Mouse (Mus musculus) G1E-ER4 (cell line): ENCODE measurements at regions not wholly inside any gene's neighbourhood (a gene's known extent, or its start where the extent isn't known, plus 50 kb on each side); places are given as distances from the start of the nearest gene placed in this dataset.

Experiments
- GATA1 ChIP-seq: IDR thresholded peaks from one replicate; pipeline ENCODE4 v1.8.0; 2012; ENCODE audit warnings: low read length, inconsistent platforms

DNA sequence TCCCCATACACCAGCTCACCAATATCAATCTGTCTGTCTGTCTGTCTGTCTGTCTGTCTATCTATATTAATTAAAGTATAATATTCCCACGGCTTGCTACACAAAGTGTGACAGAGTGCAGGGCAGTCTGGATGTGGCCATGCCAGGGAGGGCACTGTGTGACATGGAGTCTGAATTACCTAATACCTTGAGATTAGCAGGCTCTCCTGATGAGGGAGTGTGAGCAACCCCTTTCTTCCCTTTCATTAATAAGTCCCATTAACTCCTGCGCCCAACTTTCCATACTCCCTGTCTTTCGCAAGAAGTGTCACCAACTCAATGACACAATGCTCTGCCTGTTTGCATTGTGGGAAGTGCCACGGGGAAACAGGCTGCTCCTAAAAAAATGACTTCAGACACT lies 177.9 kb upstream of the Runx1 start:
- no peak for TF ChIP-seq GATA1

DNA sequence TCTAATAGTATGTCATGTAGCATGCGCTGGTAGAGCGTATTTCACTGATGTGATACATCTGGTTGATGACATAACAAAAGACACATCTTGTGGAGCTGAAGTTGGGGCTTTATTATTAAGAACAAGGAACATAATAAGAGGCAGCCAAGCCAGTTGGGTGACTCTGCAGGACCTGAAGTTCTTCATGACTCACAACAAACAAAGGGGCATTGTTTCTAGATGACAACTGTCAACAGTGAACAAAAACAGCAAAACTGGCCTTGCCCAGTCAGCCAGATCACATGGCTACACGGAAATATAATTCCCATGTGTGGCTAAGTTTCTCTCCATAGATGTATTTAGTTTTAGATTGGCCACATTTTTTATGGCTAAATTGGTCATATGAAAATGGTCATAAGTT lies 172.7 kb upstream of the Runx1 start:
- no peak for TF ChIP-seq GATA1

DNA sequence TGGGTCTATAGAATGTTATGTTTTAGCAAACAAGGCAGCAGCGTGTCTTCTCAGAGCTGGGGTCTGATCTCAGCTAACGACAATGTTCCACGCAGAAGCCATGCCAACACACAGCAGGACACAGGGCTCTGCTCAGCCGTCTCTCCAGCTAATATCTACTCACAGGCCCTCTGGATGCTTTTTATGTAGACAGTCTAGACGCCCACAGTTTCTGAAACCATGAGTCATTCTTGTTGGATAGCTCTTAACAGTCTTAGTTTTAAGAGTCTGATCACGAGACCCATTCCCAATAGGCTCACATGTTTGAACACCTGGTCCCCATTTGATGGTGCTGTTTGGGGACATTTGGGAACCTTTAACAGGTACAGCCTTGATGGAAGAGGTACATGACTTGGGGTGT lies 171.7 kb upstream of the Runx1 start:
- no peak for TF ChIP-seq GATA1

DNA sequence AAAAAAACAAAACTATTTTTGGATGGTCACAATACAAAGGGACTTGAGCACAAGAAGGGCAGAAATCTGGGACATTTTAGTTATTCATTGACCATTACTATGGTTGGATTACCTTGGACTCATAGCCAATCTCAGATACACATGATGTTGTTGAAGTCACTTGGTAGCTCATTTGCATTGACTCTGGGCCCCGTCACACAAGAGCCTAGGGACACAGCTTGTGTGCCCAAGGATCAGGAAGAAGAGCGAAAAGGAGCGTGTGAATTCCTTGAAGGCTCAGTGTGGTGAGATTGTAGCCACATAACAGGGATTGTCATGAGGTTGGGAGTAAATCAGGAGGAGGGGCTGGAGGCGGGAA lies 170.0 kb upstream of the Runx1 start:
- TF ChIP-seq GATA1 = no peak

DNA sequence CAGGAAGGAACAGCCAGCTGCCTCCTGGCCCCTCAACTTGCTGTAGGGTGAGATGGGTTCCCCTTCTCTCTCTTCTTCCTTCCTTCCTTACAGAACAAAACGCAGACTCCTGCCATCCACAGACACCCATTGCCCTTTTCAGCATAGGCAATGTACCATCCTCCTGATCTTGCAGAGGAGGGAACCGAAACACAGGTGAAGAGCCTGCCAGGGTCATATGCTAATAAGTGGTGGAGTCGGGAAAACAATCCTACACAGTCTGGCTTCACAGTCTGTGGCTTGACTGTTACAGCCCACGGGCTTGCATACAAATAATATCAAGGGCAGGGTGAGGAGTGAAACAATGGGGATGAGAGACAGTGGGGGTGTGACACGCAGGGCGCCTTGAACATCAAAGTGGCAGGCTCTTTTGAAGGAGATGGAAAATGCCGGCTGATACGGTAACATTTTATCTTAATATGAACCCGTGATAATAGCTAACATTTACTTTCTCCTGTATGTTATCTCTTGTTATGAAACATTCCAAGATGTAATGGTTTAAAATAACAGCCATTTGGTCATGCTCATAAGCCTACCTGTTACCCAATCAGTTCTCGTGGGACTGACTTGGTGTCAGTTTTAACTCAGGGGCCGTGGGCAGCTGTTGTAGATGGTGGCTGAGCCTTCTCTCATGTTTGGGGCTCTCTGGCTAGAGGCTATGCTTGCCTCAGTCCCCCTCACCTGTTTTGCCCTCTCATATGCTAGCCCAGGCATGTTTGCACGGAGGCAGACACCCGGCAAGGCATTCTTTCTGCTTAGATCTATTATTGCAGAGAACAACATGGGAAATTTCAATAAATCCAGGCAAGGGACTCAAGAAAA lies 169.4 kb upstream of the Runx1 start:
- TF ChIP-seq GATA1 = no peak

DNA sequence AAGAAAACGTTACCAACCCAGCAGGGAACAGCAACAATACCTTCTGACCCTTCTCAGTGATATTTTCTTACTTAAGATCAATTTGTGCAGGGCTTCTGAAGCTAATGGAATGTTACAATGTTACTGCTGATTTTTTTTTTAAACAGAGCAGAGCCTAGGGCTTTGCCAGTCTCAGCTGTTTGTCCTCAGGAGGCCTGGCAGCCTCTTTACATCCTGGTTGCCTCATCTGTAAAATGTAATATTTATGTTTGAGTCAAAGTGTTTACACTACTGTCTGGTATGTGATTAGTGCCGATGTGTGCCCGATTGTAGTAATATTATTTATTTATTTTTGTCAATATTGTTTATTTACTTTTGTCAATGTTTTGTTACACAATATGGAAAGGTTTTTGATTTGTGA lies 166.9 kb upstream of the Runx1 start:
- TF ChIP-seq GATA1 = no peak

DNA sequence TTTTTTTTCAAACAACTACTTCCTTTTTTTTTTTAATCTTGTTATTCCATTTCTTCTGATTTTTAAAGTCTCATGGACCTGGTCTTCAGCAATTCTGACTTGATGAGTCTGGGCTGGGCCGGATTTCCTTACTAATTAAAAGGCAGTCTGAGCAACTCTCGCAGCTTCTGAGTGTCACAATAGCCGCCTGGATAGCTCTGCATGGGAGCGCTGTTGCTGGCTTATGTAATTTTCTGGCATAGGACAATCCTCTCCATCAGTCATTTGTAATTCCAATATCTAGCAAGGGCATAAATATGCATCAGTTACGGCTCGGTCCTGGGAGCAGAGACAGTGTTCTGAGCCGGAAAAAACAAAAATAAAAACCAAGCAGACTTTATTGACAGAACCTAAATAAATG lies 165.5 kb upstream of the Runx1 start:
- no peak for TF ChIP-seq GATA1

DNA sequence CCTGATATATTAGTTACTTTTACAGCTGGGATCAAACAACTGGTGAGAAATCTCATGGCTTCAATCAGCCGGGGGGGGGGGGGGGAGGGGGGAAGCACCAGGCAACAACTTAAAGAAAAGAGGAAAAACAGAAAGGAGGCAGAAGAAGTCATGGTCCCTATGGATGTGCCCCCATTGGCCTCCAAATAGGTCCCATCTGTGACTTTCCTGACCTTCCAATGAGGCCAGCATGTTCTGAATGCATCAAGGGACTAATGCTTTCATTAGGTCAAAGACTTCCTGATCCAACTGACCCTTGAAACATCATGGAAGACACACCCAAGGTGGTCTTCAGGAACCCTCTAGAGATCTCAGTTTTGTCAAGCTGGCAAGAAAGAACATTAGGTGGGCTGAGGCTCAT lies 162.5 kb upstream of the Runx1 start:
- no peak for TF ChIP-seq GATA1

DNA sequence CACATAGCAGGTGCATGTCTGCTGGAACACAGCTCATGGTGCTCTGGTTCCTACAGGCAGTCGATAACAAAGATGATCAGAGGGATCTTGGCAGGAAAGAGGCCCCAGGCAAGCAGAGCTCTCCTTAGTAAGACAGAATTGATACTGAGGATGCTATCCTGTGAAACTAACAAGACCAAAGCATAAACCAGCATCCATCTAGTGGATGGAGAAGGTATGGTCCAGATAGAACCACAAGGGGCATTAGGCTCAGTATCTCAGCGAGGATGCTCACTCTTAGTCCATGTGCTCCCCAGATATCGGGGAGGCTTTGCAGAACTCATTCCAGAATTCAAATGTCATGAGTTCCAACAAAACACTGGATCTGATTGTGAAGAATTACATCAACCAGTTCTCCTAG lies 162.1 kb upstream of the Runx1 start:
- TF ChIP-seq GATA1 = no peak

DNA sequence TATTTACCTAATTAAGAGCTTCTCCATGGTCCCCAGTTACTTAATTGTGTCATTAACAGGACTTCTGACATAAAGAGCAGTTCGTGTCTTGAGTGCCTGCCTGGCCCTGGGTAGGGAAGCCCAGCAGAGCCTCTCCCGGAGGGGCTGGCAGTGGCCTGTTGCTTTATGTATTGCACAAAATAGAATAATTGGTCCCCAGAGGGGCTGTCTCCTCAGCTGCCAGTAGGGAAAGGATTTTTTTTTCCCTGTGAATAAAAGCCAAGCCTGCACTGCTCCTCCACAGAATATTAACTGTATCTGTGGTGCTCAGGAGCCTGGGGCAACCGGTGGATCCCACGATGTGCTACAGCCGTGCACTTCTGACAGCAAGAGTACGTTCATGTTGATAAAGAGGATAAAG lies 159.8 kb upstream of the Runx1 start:
- TF ChIP-seq GATA1 = no peak

DNA sequence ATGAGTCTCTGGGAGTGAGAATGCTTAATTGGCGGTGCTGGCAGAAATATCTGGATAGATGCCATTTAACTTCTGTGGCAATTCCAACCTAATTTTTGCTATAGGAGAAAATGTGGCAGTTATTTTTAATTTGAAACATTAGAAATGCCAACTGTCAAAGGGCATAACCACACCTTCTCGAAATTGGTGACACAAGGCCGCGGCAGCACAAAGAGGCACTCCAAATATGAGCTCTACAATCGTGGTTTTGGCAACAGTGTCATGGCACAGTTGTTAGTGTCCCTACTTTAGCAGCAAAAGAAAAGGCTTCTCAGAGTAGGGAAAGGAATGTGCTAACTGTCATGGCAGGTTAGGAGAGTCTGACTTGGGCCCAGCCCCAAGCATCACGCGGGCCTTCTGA lies 157.0 kb upstream of the Runx1 start:
- no peak for TF ChIP-seq GATA1

DNA sequence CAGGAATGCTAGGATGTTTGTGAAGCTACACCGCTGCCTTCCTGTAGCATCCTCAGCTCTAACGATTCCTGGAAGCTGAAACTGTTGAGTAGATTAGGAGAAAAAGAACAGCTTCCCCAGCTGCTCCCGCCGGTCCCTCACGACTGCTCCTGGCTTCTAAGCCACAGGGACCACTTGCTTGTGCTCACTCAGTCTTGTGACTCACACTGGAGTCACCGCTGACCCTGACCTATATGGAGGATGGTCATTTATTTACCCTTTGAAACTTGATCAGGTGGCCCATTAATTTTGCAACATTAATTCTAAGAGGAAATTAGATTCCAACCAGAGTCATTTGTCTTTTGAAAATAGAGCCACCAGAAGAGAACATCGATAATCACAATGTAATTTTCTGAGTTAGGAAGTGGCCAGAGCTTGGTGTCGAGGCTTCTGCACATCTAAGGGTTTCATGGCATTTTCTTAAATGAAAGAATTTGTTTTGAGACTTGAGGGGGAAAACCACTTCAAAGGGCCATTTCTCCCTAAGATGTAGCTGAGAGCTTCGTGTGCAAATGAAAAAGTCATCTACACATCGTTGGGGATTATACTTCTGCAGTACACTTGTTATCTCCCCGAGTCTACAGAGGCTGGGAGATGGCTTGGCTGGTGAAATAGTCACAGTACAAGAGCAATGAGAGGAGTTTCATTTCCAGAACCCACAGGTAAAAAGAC lies 153.8 kb upstream of the Runx1 start:
- no peak for TF ChIP-seq GATA1

DNA sequence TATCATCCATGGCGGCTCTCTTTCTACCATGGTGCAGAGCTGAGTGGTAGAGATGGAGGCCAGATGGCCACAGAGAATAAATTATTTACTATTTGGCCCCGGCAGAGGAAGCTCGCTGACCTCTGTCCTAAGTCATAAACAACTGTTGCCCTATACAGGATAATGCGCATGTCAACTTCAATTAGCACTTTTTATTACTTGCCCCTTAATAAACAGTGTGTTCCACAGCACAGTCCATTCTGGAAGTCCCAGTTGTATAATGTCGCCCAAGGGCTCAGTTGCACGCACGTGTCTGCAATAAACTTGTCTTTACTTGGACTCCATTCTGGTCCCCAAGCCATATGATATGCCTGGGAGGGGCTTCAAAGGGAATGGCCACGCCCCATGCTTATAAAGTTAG lies 150.1 kb upstream of the Runx1 start:
- TF ChIP-seq GATA1 = no peak

DNA sequence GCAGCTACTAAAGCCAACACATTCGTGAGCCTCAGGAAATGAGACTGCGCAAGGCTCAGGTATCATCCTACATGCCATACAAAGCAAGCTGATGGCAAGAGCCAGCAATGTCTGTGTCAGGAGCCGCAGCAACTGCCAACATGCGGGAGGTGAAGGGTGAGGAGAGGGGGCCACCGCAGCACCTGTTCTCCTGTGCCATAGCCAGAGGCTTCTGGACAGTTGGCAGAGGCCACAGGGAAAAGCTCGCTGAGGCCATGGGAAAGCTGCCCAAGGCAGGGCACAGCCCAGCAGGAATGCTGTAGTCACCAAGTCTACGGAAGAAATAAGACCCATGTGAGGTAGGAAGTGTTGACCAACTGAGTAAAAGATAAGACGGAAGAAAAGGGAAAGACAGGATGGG lies 149.1 kb upstream of the Runx1 start:
- no peak for TF ChIP-seq GATA1

DNA sequence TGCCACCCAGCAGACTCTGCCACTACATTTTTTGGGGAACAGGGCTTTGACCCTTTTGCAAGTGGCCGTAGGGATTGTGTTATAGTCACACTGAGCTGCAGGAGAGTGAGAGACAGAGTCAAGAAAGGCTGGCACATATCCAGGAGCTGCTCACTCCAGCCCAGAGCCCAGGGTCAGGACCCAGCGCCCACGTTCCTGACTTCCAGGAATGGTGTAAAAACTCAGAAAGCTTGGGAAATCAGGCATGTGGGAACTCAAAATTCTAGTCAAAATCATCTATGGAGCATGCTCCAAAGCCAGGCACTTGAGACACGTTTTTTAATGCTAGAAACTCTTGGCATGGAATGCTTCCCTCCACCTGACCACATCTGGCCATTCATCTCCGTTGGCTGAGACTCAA lies 146.7 kb upstream of the Runx1 start:
- TF ChIP-seq GATA1 = no peak

DNA sequence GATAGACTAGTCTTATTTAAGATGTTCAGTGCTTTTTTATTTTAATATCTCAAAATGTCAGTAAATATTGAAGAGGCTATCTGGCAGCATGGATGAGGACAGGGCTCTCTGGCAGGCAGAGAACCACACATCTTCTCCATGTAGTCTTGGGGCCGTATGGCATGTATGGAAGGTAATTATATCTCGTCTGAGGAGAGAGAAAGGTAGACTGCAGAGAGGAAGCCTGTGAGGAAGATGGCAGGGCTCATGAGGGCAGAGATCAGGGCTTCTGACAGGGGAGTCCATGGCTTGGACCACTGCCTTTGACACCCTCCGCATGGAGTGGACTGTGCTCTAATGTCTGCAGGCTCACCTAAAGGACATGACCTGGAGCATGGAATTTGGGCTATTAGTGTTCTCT lies 146.0 kb upstream of the Runx1 start:
- TF ChIP-seq GATA1 = no peak

DNA sequence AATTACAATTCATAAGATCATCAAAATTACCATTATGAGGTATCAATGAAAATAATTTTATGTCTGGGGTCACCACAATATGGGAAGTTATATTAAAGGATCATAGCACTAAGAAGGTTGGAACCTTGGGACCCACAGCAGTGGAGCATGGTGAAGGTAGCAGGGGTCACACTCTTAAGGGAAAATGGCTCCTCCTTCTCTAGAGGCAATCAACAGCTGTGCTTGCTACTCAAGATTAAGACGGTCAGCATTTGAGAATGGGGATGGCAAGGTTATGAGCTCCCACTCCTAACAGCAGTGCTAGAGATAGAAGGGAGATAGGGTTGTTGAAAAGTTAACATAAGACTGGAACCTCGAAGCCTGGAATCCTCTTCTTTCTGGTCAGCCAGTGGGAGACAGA lies 144.6 kb upstream of the Runx1 start:
- TF ChIP-seq GATA1 = no peak
